Mouse (Mus musculus): Measurements from ENCODE around the gene Kif14. TPM values are rescaled to one million over a fixed set of nuclear protein-coding genes. Genes with fewer than 3 reads are reported as not detected.

The Kif14 gene
- 1.1 TPM for polyA plus RNA-seq (2017; shearing (Covaris generic))

DNA sequence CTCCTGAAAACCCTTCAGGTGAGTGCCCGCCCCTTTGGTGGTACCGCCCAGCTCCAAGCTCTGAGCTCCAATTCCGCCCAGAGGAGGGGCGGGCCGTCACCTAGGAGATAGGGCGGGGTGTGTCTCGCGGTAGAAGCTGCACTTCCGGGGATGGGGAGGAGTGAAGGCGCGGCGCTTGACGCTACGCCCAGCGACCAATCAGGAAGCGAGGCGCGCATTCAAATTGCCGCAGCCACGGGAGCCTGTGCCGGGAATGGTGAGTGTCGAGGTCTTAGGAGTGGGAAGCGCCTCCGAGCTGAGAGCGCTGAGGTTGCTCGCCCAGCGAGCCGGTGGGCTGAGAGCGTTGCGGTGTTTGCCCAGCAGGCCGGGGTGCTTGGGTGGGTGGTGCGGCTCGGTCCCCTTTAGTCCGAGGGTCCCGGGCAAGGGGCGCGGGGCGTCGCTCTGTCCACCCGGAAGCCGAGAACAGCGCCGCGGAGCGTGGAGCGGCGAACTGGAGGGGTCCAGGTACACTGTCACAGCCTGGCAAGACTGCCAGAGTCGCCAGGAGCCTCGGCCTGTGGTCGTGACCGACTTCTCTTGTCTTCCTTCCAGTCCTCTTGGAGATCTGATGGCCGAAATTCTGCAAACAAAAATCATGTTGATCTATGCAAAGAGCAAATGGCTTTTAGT, at the start of gene Kif14:
Kif14 (plus strand) TSS at position 201 of the 669 bp plus-strand sequence.

Other genes with a start within 250 kb of the Kif14 start
- gene Inava, start 232.1 kb upstream of the Kif14 start, polyA plus RNA-seq (2017; shearing (Covaris generic)) = not detected
- not detected for gene Gpr25, start 205.5 kb upstream of the Kif14 start, polyA plus RNA-seq (2017; shearing (Covaris generic))
- gene Camsap2, start 120.2 kb upstream of the Kif14 start, polyA plus RNA-seq (2017; shearing (Covaris generic)) = 3.0 TPM
- gene Ddx59, start 51.1 kb upstream of the Kif14 start, polyA plus RNA-seq (2017; shearing (Covaris generic)) = 14.3 TPM
- 24.8 TPM for gene Zfp281, start 158.6 kb downstream of the Kif14 start, polyA plus RNA-seq (2017; shearing (Covaris generic))

All from activated CD4-positive, CD25-positive, alpha-beta regulatory T cell, adult 9 weeks (primary cell).